Mouse (Mus musculus) erythroblast, embryonic 14.5 days (primary cell): Measurements from ENCODE around the gene Pptc7.

ENCODE experiments used
- GATA1 ChIP-seq: IDR thresholded peaks from 2 replicates; pipeline ENCODE4 v1.6.1; 2012; ENCODE audit warnings: low read length, inconsistent platforms, mixed read lengths
- TAL1 ChIP-seq: IDR thresholded peaks from 3 replicates; pipeline ENCODE4 v1.6.1; 2012; ENCODE audit warnings: low read length, inconsistent platforms, mixed read lengths

DNA sequence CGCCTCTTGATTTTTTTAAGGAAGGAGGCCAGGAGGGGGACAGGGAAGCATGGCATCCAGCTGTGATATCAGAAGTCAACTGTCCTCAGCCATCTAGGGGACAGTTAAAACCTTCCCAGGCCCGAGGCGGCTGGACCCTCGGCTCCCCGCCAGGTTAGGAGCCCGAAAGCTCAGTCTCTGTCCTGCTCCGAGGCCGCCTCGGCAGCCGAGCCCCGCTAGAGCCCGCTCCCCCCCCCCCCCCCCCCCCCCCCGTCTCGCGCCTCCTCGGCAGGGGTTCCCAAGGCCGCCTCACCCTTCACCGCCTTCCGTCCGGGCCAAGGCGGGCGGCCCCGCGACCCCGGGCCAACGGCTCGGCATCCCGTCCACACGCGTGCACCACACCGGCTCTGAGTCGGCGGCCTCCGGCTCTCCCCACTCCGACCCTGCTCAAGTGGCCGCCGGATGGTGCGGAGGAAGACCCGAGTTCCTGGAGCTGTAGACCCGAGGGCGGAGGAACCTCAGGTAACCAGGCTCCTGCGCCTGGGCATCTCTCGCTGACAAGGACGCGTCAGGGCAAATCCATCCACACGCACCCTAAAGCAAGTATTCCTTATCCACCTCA is 87.5 kb downstream of the Pptc7 start, which contains the start of gene Gpn3:
- TF ChIP-seq GATA1: no peak
- no peak for TF ChIP-seq TAL1
